Mouse (Mus musculus): Measurements from ENCODE around the gene Rnf7.

Gene Rnf7

DNA sequence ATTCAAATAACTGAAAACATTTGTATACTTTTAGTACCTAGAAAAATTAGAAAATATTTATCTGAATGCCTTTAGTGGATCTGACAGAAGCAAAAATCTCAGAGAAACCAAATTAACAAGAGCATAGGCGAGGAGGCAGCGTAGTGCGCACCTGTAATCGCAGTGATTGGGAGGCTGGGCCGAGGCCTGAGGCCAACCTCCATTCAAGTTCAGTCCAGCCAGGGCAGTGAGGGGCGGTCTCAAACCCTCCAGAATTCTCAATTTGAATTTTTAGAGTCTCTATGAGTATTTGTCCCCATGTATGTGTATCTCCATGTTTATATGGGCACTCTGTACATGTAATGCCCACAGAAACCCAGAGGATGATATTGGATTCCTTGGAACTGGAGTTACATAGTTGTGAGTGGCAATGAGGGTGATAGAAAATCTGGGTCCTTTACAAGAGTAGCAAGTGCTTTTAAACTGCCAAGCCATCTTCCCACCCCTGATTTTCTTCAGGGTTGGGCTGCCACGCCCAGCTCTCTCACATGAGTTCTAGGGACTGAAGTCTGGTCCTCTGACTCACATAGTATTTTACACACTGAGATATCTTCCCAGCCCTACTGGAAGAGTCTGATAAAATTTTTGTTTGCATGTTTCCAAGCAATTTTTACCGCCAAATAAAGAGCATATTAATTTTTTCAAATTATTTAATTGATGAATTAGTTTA, 8.1 kb downstream of the Rnf7 start:
- in situ Hi-C loops (cut with MseI, MboI), result no loop called here

- in situ Hi-C loops (cut with MseI, MboI), result no loop called here
These were observed 8.8 kb downstream of the Rnf7 start for GRCm38 (mm10) chr9:96469556-96470265.

- in situ Hi-C loops (cut with MseI, MboI), result no loop called here
These were observed 14.8 kb downstream of the Rnf7 start for GRCm38 (mm10) chr9:96463708-96464107.

GRCm38 (mm10) chr9:96461607-96462006, 16.9 kb downstream of the Rnf7 start:
- in situ Hi-C loops (cut with MseI, MboI), result no loop called here

GRCm38 (mm10) chr9:96460117-96460865, 18.2 kb downstream of the Rnf7 start:
- in situ Hi-C loops (cut with MseI, MboI), result no loop called here

DNA sequence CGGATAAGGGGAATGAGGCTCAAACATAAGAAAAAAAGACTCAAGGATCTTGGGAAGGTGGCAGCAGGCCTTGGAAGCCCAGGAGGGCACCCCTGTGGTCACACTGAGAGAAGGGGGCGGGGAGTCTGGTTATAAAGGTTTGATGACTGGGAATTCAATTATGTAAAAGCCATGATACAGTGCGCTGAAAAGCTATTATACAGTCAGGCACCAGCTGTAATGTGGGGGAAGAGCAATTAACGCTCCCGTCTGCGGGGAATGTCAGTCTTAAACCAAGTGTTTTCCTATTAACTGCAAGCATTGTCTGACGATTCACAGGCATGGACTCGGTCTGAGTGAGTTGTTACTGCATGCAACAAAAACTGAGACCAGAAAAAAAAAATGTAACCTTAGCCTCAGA, 22.9 kb downstream of the Rnf7 start:
- in situ Hi-C loops (cut with MseI, MboI), result no loop called here

DNA sequence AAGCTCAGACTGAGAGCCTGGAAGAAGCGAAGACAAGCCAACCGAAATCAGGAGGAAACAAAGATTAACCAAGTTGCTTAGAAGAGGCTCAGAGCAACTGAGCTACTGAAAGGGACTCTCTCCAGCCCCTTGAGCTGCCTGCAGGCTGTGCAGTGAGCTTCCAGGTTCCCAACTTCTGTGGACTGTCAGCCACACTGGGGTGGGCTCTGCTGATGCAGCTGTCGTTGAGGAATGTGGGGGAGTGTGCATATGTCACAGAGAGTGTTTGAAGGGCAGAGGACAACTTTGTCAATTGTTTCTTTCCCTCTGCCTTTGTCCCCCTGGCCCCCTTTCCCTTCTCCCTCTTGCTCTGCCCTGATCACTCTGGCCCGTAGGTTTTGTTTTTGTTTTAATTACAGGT, 25.5 kb downstream of the Rnf7 start:
- in situ Hi-C loops (cut with MseI, MboI), result no loop called here

GRCm38 (mm10) chr9:96450900-96451720, 27.4 kb downstream of the Rnf7 start:
- in situ Hi-C loops (cut with MseI, MboI), result no loop called here

DNA sequence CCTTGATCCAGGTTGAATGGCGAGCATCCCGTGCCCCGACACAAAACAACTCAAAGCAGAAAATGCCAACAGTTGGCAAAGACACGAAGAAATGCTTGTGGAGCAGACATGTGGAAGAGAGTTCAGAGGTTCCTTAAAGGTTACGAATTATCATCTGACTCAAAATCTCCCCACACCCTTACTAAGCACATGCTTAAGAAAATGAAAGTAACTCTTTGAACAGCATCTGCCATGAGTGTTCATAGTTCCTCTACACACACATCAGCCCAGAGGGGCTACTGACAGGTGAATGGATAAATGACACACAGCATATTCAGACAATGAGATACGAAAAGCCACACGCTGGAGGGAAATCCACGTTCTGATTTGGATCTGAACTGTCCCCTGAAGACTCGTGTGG, 29.0 kb downstream of the Rnf7 start:
- in situ Hi-C loops (cut with MseI, MboI), result no loop called here

GRCm38 (mm10) chr9:96445351-96445750, 33.1 kb downstream of the Rnf7 start:
- in situ Hi-C loops (cut with MseI, MboI), result no loop called here

- in situ Hi-C loops (cut with MseI, MboI), result no loop called here
These were observed 36.4 kb downstream of the Rnf7 start for GRCm38 (mm10) chr9:96442081-96442480.

DNA sequence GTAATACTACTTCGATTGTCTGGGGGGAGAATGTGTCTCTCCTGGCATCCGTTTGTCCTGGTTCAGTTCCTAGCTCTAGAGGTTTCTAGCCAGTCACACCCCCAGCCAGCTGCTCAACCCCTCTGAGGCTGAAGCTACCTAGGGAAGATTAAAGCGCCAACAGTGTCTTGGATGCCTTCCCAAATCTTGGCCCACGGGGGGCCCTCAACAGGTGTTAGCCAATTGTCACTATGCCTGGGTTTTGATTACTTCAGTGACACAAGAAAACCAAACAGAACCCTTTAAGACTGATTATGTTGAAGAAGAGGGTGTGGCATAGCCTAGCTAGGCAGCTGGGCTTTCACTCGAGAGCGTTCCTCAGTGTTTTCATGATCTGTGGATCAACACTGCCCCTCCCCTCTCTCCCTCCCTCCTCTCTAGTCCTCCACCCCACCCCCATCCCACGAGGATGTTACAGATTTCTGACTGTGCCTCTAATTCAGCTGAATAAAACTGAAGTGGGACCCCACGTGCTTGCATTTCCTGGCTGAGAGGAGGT, 40.1 kb downstream of the Rnf7 start:
- in situ Hi-C loops (cut with MseI, MboI), result no loop called here

DNA sequence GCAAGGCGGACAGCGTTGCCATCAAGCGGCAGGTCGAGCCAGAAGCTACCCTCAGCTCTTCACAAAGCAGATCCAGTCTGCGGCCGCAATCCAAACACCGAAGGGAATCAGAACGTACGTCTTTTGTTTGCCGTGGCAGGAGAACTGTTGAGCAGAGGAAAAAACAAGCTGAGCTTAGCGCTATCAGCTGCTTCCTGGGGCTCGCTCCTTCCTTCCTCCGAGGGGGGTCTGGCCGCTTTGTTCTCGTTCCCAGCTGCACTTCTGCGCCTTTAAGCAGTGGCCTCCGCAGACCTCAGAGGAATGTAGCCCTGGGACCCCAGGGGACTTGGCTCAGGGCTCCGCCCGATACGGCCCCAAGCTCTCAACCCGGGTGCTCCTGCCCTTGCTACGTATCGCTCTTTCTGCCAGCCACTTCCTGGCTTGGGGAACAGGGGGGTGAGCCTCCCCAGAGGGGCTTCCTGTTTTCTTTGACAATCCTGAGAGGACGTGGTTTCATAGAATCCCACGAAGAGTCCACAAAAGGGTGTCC, 40.6 kb downstream of the Rnf7 start:
- in situ Hi-C loops (cut with MseI, MboI), result no loop called here

DNA sequence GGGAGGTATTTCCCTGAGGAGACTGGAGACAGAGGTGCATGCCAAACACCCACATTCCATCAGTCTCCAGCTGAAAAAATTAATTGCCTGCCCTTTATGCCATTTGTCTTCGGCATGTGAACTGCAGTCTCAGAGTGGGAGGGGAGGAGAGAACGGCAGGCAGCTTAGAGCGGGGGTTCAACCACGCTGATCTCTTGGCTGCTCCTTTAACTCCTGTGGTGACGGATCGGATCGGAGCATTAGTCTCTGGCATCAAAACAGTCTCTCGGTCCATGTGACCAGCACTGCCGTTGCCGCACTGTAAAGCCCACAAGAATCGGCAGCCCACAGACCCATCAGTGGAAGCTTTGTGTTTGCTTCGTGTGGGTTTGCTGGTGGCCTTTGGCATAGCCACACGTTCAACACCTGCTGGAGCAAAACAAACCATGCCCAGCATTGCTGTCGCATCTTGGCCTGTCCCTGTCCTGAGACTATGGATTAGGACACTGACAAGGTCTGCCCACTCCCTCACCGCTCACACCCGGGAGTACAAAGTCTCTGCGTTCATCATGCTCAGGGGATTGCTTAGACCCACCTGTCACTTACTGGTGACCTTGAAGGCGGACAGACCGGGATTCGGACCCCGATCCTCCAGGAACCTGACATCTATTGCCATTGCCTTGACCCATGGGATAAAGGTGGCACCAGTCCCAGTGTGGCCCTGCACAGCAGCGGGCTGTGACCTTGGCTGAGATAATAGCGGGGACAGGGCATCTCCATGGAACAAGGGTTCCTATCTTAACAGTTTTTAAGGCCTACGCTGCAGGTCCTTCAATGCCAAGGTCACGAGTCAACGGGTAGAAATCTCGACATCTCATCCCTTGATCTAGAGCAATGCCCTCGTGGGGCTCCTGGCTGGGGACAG, 41.3 kb downstream of the Rnf7 start:
- in situ Hi-C loops (cut with MseI, MboI), result no loop called here

- in situ Hi-C loops (cut with MseI, MboI), result no loop called here
These were observed 45.9 kb downstream of the Rnf7 start for GRCm38 (mm10) chr9:96432575-96432974.

GRCm38 (mm10) chr9:96431081-96431480, 47.4 kb downstream of the Rnf7 start:
- in situ Hi-C loops (cut with MseI, MboI), result no loop called here

GRCm38 (mm10) chr9:96428336-96429046, 50.0 kb downstream of the Rnf7 start:
- in situ Hi-C loops (cut with MseI, MboI), result no loop called here

- in situ Hi-C loops (cut with MseI, MboI), result no loop called here
These were observed 54.4 kb downstream of the Rnf7 start for GRCm38 (mm10) chr9:96424027-96424426.

Measured in mouse trophoblast stem cell (cell line).